Mouse (Mus musculus) gastrocnemius, adult 2 months (tissue): Measurements from ENCODE around the gene Acot5. TPM values are rescaled to one million over a fixed set of nuclear protein-coding genes. Genes with fewer than 3 reads are reported as not detected.

Experiments
- DNase-seq: peaks from one replicate; pipeline ENCODE4 v3.0.0; 2022
- H3K27ac ChIP-seq: fragments of 200-600 bp; 2 replicates; pipeline ENCODE4 v1.8.1; 2022; ENCODE audit warnings: mild to moderate bottlenecking
- H3K4me3 ChIP-seq: fragments of 200-600 bp; 2 replicates; pipeline ENCODE4 v1.8.1; 2022; ENCODE audit warnings: mild to moderate bottlenecking, moderate library complexity
- CTCF ChIP-seq: fragments of 200-600 bp; IDR thresholded peaks from 2 replicates; pipeline ENCODE4 v1.8.1; 2022; ENCODE audit warnings: antibody characterized with exemption, mild to moderate bottlenecking, moderate library complexity
- intact Hi-C: fragments of 180-260 bp; cut with DNase I; formaldehyde crosslinking; loops from one replicate; pipeline ENCODE4 v1.15.1; 2025
- total RNA-seq, 2 experiments: library from RNA; stranded (reverse); gene quantifications; 2 replicates each; pipeline ENCODE4 v1.2.3; 2021

The Acot5 gene
- total RNA-seq, 2 experiments from 2014 or later = 0.17 TPM; not detected in 1

GRCm38 (mm10) chr12:84110814-84111213, 41.7 kb downstream of the Acot5 start:
- DNase-seq = no peak
- no peak for TF ChIP-seq CTCF
- intact Hi-C loops = no loop called here
- H3K4me3 ChIP-seq = no peak overlapping the region
- H3K27ac ChIP-seq = no peak overlapping the region

DNA sequence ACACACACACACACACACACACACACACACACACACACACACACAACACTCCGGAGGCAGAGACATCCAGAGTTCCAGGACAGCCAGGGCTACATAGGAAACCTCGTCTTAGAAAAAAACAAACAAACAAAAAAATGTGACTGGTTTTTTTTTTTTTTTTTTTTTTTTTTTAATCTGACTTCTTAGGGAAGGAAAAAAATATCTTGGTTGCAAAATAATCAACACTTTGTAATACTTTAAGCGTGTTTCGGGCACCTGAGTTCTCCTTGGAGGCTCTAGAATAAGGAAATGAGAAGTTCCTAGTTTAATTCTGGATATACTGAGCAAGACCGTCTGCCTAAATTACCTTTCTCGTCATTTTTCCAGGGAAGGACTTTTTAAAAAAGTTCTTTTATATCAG, 44.6 kb downstream of the Acot5 start:
- peak overlapping the region; percentile 50; the same call in 1 of the 2 replicates for H3K27ac ChIP-seq
- intact Hi-C loops = loop anchor here (1.0 kb wide), 1 partner anchor 81 kb away; no protein-coding TSS in a partner anchor
- no peak for DNase-seq
- TF ChIP-seq CTCF = no peak
- H3K4me3 ChIP-seq = peak overlapping the region; percentile 86

DNA sequence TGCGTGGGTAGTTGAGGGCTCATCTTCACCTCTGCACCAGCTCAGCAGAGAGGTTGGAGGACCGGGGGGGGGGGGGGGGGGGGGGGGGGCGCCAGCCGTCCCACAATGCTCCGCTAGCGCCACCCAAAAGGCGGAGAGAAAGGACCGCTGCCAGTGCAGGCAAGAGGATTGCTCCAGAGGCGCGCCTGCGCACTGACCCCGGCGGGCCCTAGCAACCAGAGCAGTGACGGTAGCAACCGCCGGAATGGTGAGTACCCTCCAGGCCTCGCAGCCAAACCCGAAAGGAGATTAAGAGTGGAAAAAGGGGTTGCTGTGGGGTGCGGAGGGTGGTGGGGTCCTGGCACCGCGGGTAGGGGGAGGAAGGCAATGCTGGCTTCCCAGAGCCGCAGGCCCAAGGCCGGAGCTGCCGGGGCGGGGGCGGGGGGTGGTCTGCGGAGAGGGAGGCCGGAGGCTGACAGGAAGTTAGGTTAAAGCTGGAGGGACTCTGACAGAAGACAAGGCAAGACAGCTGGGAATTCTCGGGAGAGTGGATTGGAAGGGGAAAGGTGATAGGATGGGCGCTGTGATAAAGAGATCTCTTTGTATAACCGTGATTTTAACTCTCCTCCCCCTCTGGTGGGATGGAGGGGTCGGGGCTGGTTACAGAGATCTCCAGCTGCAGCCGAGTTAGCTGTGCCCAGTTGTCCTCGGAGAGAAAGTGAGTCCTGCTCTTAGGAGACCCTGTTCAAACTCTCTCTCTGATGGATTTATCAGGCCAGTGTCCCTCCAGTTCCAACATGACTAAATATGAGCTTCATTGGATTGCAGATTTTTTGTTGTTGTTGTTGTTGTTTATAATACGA, 45.2 kb downstream of the Acot5 start, which contains the start of gene Dnal1:
TSS of gene Dnal1 (plus strand) at position 214 of the 842 bp plus-strand sequence.
- intact Hi-C loops = loop anchor here (1.0 kb wide), 1 partner anchor 80 kb away; no protein-coding TSS in a partner anchor

DNA sequence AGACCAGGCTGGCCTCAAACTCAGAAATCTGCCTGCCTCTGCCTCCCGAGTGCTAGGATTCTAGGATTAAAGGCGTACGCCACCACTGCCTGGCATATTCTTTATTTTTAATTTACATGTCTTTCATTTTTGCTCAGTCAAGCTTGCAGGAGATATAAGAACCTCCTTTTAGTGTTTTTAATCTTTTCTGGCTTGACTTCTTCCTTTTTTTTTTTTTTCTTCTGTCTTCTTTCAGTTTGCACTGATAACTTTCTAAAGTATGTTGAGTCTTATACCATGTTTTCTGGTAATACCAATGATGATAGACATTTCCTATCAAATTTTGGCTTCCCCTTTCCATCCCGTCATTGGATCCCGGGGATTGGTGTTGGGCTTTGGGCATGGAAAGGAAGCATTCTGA, 50.5 kb downstream of the Acot5 start:
- H3K4me3 ChIP-seq = no peak overlapping the region
- DNase-seq = no peak
- no peak overlapping the region for H3K27ac ChIP-seq
- intact Hi-C loops = no loop called here
- no peak for TF ChIP-seq CTCF

More for the DNA sequence above, 45.2 kb downstream of the Acot5 start, which contains the start of gene Dnal1:
- TF ChIP-seq CTCF = no peak
- H3K27ac ChIP-seq = peak within 1 kb of the TSS; percentile 77
- DNase-seq = peak; percentile 95
- peak within 1 kb of the TSS; percentile 86 for H3K4me3 ChIP-seq

Other genes with a start within 250 kb of the Acot5 start
- gene Numb, start 147.4 kb upstream of the Acot5 start, total RNA-seq = 10 to 100 TPM; 16.8 to 21.3 TPM
- 1 to 10 TPM; 3.3 to 4.2 TPM for gene Riox1, start 118.7 kb upstream of the Acot5 start, total RNA-seq
- not detected for gene Heatr4, start 84.5 kb upstream of the Acot5 start, total RNA-seq
- 10 to 100 TPM; 11.7 to 22.1 TPM for gene Acot2, start 81.5 kb upstream of the Acot5 start, total RNA-seq
- 1 to 10 TPM; 2.2 to 3.9 TPM for gene Acot1, start 59.8 kb upstream of the Acot5 start, total RNA-seq
- under 1 TPM; 0.05 to 0.08 TPM for gene Acot4, start 30.9 kb upstream of the Acot5 start, total RNA-seq
- gene Gm49366, start 30.4 kb upstream of the Acot5 start, total RNA-seq = not detected
- not detected for gene Acot3, start 17.2 kb upstream of the Acot5 start, total RNA-seq
- 1 to 10 TPM; 1.7 to 2.5 TPM for gene Acot6, start 31.3 kb downstream of the Acot5 start, total RNA-seq
- 1 to 10 TPM; 9.8 to 10.0 TPM for gene Dnal1, start 45.0 kb downstream of the Acot5 start, total RNA-seq
- gene Pnma1, start 79.2 kb downstream of the Acot5 start, total RNA-seq = under 1 TPM; 0.10 to 0.17 TPM
- gene Elmsan1, start 149.6 kb downstream of the Acot5 start, total RNA-seq = 10 to 100 TPM; 10.2 to 11.9 TPM
- gene Ptgr2, start 215.9 kb downstream of the Acot5 start, total RNA-seq = 10 to 100 TPM; 56.3 to 98.8 TPM
- 10 to 100 TPM; 21.2 to 24.9 TPM for gene Zfp410, start 247.5 kb downstream of the Acot5 start, total RNA-seq